Mouse (Mus musculus): Measurements from ENCODE around the gene Xndc1. TPM values are rescaled to one million over a fixed set of nuclear protein-coding genes. Genes with fewer than 3 reads are reported as not detected.

Gene Xndc1
- polyA plus RNA-seq, 1 experiment: 6.1 TPM

GRCm38 (mm10) chr7:102076714-102077296 lies 11.5 kb downstream of the Xndc1 start:
- Histone ChIP-seq H3K4me3 (no peak overlapping the region), H3K36me3 (ENCODE audit: control insufficient read depth, insufficient read depth) (peaks cover 5% of the 10 kb centered on the region), H3K4me2 (ENCODE audit: low read depth) (no peak overlapping the region), H3K79me2 (ENCODE audit: control insufficient read depth, insufficient read depth) (no peaks in the 10 kb centered on the region), H3ac (ENCODE audit: control insufficient read depth, insufficient read length) (no peak overlapping the region), H3K27me3 (ENCODE audit: control insufficient read depth, insufficient read depth, insufficient read length) (no peaks in the 10 kb centered on the region)
- TF ChIP-seq POLR2A (IDR thresholded peaks at IDR 0.05; ENCODE audit: insufficient read length, low read depth): no peak
- TF ChIP-seq E2F4 (IDR thresholded peaks at IDR 0.05; ENCODE audit: insufficient read depth): no peak
- no peak for TF ChIP-seq CEBPB (IDR thresholded peaks at IDR 0.05; ENCODE audit: insufficient read depth, poor library complexity, severe bottlenecking)
- no peak for TF ChIP-seq TCF12 (IDR thresholded peaks at IDR 0.05; ENCODE audit: insufficient read depth, poor library complexity, severe bottlenecking)
- TF ChIP-seq TCF3 (IDR thresholded peaks at IDR 0.05; ENCODE audit: insufficient read length, low read depth): no peak
- TF ChIP-seq POLR2AphosphoS2 (IDR thresholded peaks at IDR 0.05; ENCODE audit: insufficient read length, low read depth): no peak
- no peak for TF ChIP-seq USF1 (IDR thresholded peaks at IDR 0.05; ENCODE audit: low read depth)
- no peak for TF ChIP-seq MYOD1 (IDR thresholded peaks at IDR 0.05; ENCODE audit: control insufficient read depth in 1 of 3, insufficient read length in 2 of 3, low read depth in 2 of 3)
- no peak for TF ChIP-seq SRF (IDR thresholded peaks at IDR 0.05; ENCODE audit: control insufficient read depth, insufficient read length, low read depth)
- no peak for TF ChIP-seq MYOG (IDR thresholded peaks at IDR 0.05; ENCODE audit: control insufficient read depth in 1 of 3, insufficient read depth in 1 of 3, insufficient read length in 2 of 3, low read depth in 2 of 3)
- TF ChIP-seq MAX (IDR thresholded peaks at IDR 0.05; ENCODE audit: low read depth): no peak
- no peak for TF ChIP-seq REST (IDR thresholded peaks at IDR 0.05; ENCODE audit: insufficient read depth, insufficient read length)

GRCm38 (mm10) chr7:102078517-102078916 lies 13.2 kb downstream of the Xndc1 start:
- H3K27me3 ChIP-seq (ENCODE audit: control insufficient read depth, insufficient read depth, insufficient read length): no peaks in the 10 kb centered on the region
- H3K79me2 ChIP-seq (ENCODE audit: control insufficient read depth, insufficient read depth): no peaks in the 10 kb centered on the region
- H3K36me3 ChIP-seq (ENCODE audit: control insufficient read depth, insufficient read depth): peaks cover 5% of the 10 kb centered on the region
- H3K4me3 ChIP-seq: no peak overlapping the region
- no peak overlapping the region for H3K4me2 ChIP-seq (ENCODE audit: low read depth)
- no peak for TF ChIP-seq REST (IDR thresholded peaks at IDR 0.05; ENCODE audit: insufficient read depth, insufficient read length)
- no peak overlapping the region for H3ac ChIP-seq (ENCODE audit: control insufficient read depth, insufficient read length)

GRCm38 (mm10) chr7:102080311-102080710 lies 15.0 kb downstream of the Xndc1 start:
- H3K79me2 ChIP-seq (ENCODE audit: control insufficient read depth, insufficient read depth): no peaks in the 10 kb centered on the region
- no peak overlapping the region for H3K4me2 ChIP-seq (ENCODE audit: low read depth)
- no peaks in the 10 kb centered on the region for H3K27me3 ChIP-seq (ENCODE audit: control insufficient read depth, insufficient read depth, insufficient read length)
- no peak overlapping the region for H3K4me3 ChIP-seq
- no peak overlapping the region for H3ac ChIP-seq (ENCODE audit: control insufficient read depth, insufficient read length)
- TF ChIP-seq MYOG (IDR thresholded peaks at IDR 0.05; ENCODE audit: control insufficient read depth in 1 of 3, insufficient read depth in 1 of 3, insufficient read length in 2 of 3, low read depth in 2 of 3): no peak
- TF ChIP-seq CEBPB (IDR thresholded peaks at IDR 0.05; ENCODE audit: insufficient read depth, poor library complexity, severe bottlenecking): no peak
- no peak for TF ChIP-seq SRF (IDR thresholded peaks at IDR 0.05; ENCODE audit: control insufficient read depth, insufficient read length, low read depth)
- no peak for TF ChIP-seq TCF3 (IDR thresholded peaks at IDR 0.05; ENCODE audit: insufficient read length, low read depth)
- TF ChIP-seq MAX (IDR thresholded peaks at IDR 0.05; ENCODE audit: low read depth): no peak
- no peak for TF ChIP-seq MYOD1 (IDR thresholded peaks at IDR 0.05; ENCODE audit: control insufficient read depth in 1 of 3, insufficient read length in 2 of 3, low read depth in 2 of 3)
- TF ChIP-seq REST (IDR thresholded peaks at IDR 0.05; ENCODE audit: insufficient read depth, insufficient read length): no peak
- TF ChIP-seq TCF12 (IDR thresholded peaks at IDR 0.05; ENCODE audit: insufficient read depth, poor library complexity, severe bottlenecking): no peak
- no peak for TF ChIP-seq USF1 (IDR thresholded peaks at IDR 0.05; ENCODE audit: low read depth)
- TF ChIP-seq E2F4 (IDR thresholded peaks at IDR 0.05; ENCODE audit: insufficient read depth): no peak
- TF ChIP-seq POLR2AphosphoS2 (IDR thresholded peaks at IDR 0.05; ENCODE audit: insufficient read length, low read depth): no peak
- TF ChIP-seq POLR2A (IDR thresholded peaks at IDR 0.05; ENCODE audit: insufficient read length, low read depth): no peak
- H3K36me3 ChIP-seq (ENCODE audit: control insufficient read depth, insufficient read depth): peaks cover 5% of the 10 kb centered on the region

GRCm38 (mm10) chr7:102081784-102082183 lies 16.5 kb downstream of the Xndc1 start:
- H3K79me2 ChIP-seq (ENCODE audit: control insufficient read depth, insufficient read depth): no peaks in the 10 kb centered on the region
- TF ChIP-seq CEBPB (IDR thresholded peaks at IDR 0.05; ENCODE audit: insufficient read depth, poor library complexity, severe bottlenecking): no peak
- no peak overlapping the region for H3ac ChIP-seq (ENCODE audit: control insufficient read depth, insufficient read length)
- H3K27me3 ChIP-seq (ENCODE audit: control insufficient read depth, insufficient read depth, insufficient read length): no peaks in the 10 kb centered on the region
- no peak overlapping the region for H3K4me3 ChIP-seq
- H3K4me2 ChIP-seq (ENCODE audit: low read depth): no peak overlapping the region
- H3K36me3 ChIP-seq (ENCODE audit: control insufficient read depth, insufficient read depth): peaks cover 5% of the 10 kb centered on the region

GRCm38 (mm10) chr7:102082816-102083215 lies 17.5 kb downstream of the Xndc1 start, which contains the start of gene Trpc2:
TSS of gene Trpc2 (plus strand) at chr7:102083116.
- H3K36me3 ChIP-seq (ENCODE audit: control insufficient read depth, insufficient read depth): peaks cover 5% of the 10 kb centered on the region
- no peak within 1 kb of the TSS for H3K4me3 ChIP-seq
- H3K79me2 ChIP-seq (ENCODE audit: control insufficient read depth, insufficient read depth): no peaks in the 10 kb centered on the region
- H3K27me3 ChIP-seq (ENCODE audit: control insufficient read depth, insufficient read depth, insufficient read length): no peaks in the 10 kb centered on the region
- H3ac ChIP-seq (ENCODE audit: control insufficient read depth, insufficient read length): no peak within 1 kb of the TSS
- TF ChIP-seq SRF (IDR thresholded peaks at IDR 0.05; ENCODE audit: control insufficient read depth, insufficient read length, low read depth): no peak
- no peak within 1 kb of the TSS for H3K4me2 ChIP-seq (ENCODE audit: low read depth)
